Mouse (Mus musculus) heart, postnatal 0 days (tissue): ENCODE measurements around the gene Astn2. TPM values are rescaled to one million over a fixed set of nuclear protein-coding genes. Genes with fewer than 3 reads are reported as not detected.

Experiments
- ATAC-seq: fragments of 200-750 bp; cut with Nextera tagmentation; 2 replicates; pipeline ENCODE4 v1.8.0; 2017; ENCODE audit warnings: low read depth, moderate number of reproducible peaks, moderate library complexity; ENCODE audit not compliant: insufficient read depth
- DNase-seq: peaks from one replicate; pipeline ENCODE4 v3.0.0-alpha.2; 2016; ENCODE audit warnings: low spot score
- H3K27ac ChIP-seq: fragments of 300-500 bp; sonication (generic); 2 replicates; pipeline ENCODE4 v1.5.1; 2014; ENCODE audit warnings: low read depth, mild to moderate bottlenecking
- H3K27me3 ChIP-seq: fragments of 300-500 bp; sonication (generic); 2 replicates; pipeline ENCODE4 v1.6.1; 2014; ENCODE audit warnings: low read length, mixed read lengths; ENCODE audit not compliant: control insufficient read depth, insufficient read depth
- H3K36me3 ChIP-seq: fragments of 300-500 bp; sonication (generic); replicated peaks from 2 replicates; pipeline ENCODE4 v1.6.1; 2014; ENCODE audit warnings: low read length, mixed read lengths; ENCODE audit not compliant: control insufficient read depth, insufficient read depth
- H3K4me1 ChIP-seq: fragments of 300-500 bp; sonication (generic); 2 replicates; pipeline ENCODE4 v1.6.1; 2014; ENCODE audit warnings: antibody characterized with exemption; ENCODE audit not compliant: control insufficient read depth, insufficient read depth
- H3K4me2 ChIP-seq: fragments of 300-500 bp; sonication (generic); 2 replicates; pipeline ENCODE4 v1.6.1; 2014; ENCODE audit warnings: low read depth, mild to moderate bottlenecking, low read length, moderate library complexity
- H3K4me3 ChIP-seq: fragments of 300-500 bp; sonication (generic); 2 replicates; pipeline ENCODE4 v1.5.1; 2014; ENCODE audit warnings: low read depth, low read length
- H3K9ac ChIP-seq: fragments of 300-500 bp; sonication (generic); replicated peaks from 2 replicates; pipeline ENCODE4 v1.6.1; 2014; ENCODE audit warnings: low read depth, low read length, mixed read lengths
- H3K9me3 ChIP-seq: fragments of 300-500 bp; sonication (generic); replicated peaks from 2 replicates; pipeline ENCODE4 v1.6.1; 2016; ENCODE audit warnings: low read length; ENCODE audit not compliant: control insufficient read depth
- CTCF ChIP-seq: IDR thresholded peaks from 2 replicates; pipeline ENCODE4 v1.5.1; 2016; ENCODE audit warnings: antibody characterized with exemption, control low read depth, low read depth
- EP300 ChIP-seq: IDR thresholded peaks from 2 replicates; pipeline ENCODE4 v1.6.1; 2016; ENCODE audit warnings: antibody characterized with exemption, low read depth
- WGBS: fragments of 180-500 bp; shearing (Covaris S2); extraction: QIAGEN DNeasy Blood & Tissue Kit; methylation state at CpG from one replicate; pipeline ENCODE4 v1.1.7; 2014; 5-methylcytosine and 5-hydroxymethylcytosine counted together
- polyA plus RNA-seq: library from polyadenylated mRNA; unstranded; fragments of >200 nt; fragmentation: Nextera tagmentation; extraction: Ambion mirVana; gene quantifications from 2 replicates; pipeline ENCODE4 v1.2.1, GENCODE M21; 2015
- total RNA-seq: library from RNA; depleted of rRNA; stranded (reverse); fragments of >200 nt; gene quantifications from 2 replicates; pipeline ENCODE4 v1.2.3, GENCODE M21; 2014; ENCODE audit warnings: low replicate concordance

Gene Astn2
- total and polyA plus RNA-seq, 2 experiments from 2014 or later: 0.25 to 3.7 TPM

- no peak for DNase-seq
- no peak overlapping the region for H3K4me3 ChIP-seq
- WGBS: 74% methylated on average over 2 of the region's 2 CpGs
- no peak overlapping the region for H3K27ac ChIP-seq
- H3K27me3 ChIP-seq: no peaks in the 10 kb centered on the region
- H3K9ac ChIP-seq: no peak overlapping the region
- no peak overlapping the region for H3K4me2 ChIP-seq
- H3K4me1 ChIP-seq: no peaks in the 10 kb centered on the region
- no peaks in the 10 kb centered on the region for H3K36me3 ChIP-seq
- no peaks in the 10 kb centered on the region for H3K9me3 ChIP-seq
- TF ChIP-seq EP300 (no peak), CTCF (no peak)
- no peak for ATAC-seq
Observed at GRCm38 (mm10) chr4:66114243-66114642, 290.2 kb downstream of the Astn2 start.

- H3K4me2 ChIP-seq: no peak overlapping the region
- no peak for DNase-seq
Observed at GRCm38 (mm10) chr4:66102037-66102436, 302.4 kb downstream of the Astn2 start.

GRCm38 (mm10) chr4:66097629-66098028 is 306.8 kb downstream of the Astn2 start:
- H3K27me3 ChIP-seq: no peaks in the 10 kb centered on the region

More at GRCm38 (mm10) chr4:66102037-66102436, 302.4 kb downstream of the Astn2 start:
- ATAC-seq: no peak
- no peak for TF ChIP-seq EP300
- TF ChIP-seq CTCF: no peak
- no peaks in the 10 kb centered on the region for H3K27me3 ChIP-seq
- H3K9ac ChIP-seq: no peak overlapping the region
- no peak overlapping the region for H3K4me3 ChIP-seq
- H3K27ac ChIP-seq: no peak overlapping the region
- H3K36me3 ChIP-seq: no peaks in the 10 kb centered on the region
- peaks cover 5% of the 10 kb centered on the region; the same call in 1 of the 2 replicates for H3K4me1 ChIP-seq
- 83% methylated on average over 5 of the region's 5 CpGs for WGBS
- no peaks in the 10 kb centered on the region for H3K9me3 ChIP-seq

GRCm38 (mm10) chr4:66096104-66096503 is 308.3 kb downstream of the Astn2 start:
- H3K4me3 ChIP-seq: no peak overlapping the region
- DNase-seq: no peak
- ATAC-seq: no peak
- no peak overlapping the region for H3K9ac ChIP-seq
- 78% methylated on average over 2 of the region's 2 CpGs for WGBS
- H3K27me3 ChIP-seq: no peaks in the 10 kb centered on the region
- no peaks in the 10 kb centered on the region for H3K9me3 ChIP-seq
- no peak for TF ChIP-seq EP300
- no peak for TF ChIP-seq CTCF
- H3K4me1 ChIP-seq: peaks cover 5% of the 10 kb centered on the region; the same call in 1 of the 2 replicates
- H3K27ac ChIP-seq: no peak overlapping the region
- H3K4me2 ChIP-seq: no peak overlapping the region
- no peaks in the 10 kb centered on the region for H3K36me3 ChIP-seq

More at GRCm38 (mm10) chr4:66097629-66098028, 306.8 kb downstream of the Astn2 start:
- Histone ChIP-seq H3K36me3 (no peaks in the 10 kb centered on the region), H3K9me3 (no peaks in the 10 kb centered on the region), H3K9ac (no peak overlapping the region), H3K27ac (peak overlapping the region; percentile 67), H3K4me1 (peaks cover 5% of the 10 kb centered on the region; the same call in 1 of the 2 replicates), H3K4me2 (no peak overlapping the region), H3K4me3 (no peak overlapping the region)
- DNase-seq: peak; percentile 72
- 48% methylated on average over 1 of the region's 1 CpGs for WGBS
- ATAC-seq: peak; percentile 96
- TF ChIP-seq CTCF (no peak), EP300 (peak; percentile 50; the same call in 1 of the 2 replicates)

GRCm38 (mm10) chr4:66057161-66057560 is 347.2 kb downstream of the Astn2 start:
- H3K36me3 ChIP-seq: no peaks in the 10 kb centered on the region
- H3K27me3 ChIP-seq: no peaks in the 10 kb centered on the region
- TF ChIP-seq EP300: no peak
- no peak for TF ChIP-seq CTCF
- no peak overlapping the region for H3K9ac ChIP-seq
- H3K4me2 ChIP-seq: no peak overlapping the region
- no peaks in the 10 kb centered on the region for H3K9me3 ChIP-seq
- DNase-seq (no peak), ATAC-seq (no peak)
- H3K4me3 ChIP-seq: no peak overlapping the region
- H3K27ac ChIP-seq: no peak overlapping the region
- peaks cover 14% of the 10 kb centered on the region for H3K4me1 ChIP-seq

- Histone ChIP-seq H3K27me3 (no peaks in the 10 kb centered on the region), H3K4me1 (peaks cover 21% of the 10 kb centered on the region), H3K4me3 (no peak overlapping the region), H3K9ac (no peak overlapping the region), H3K27ac (no peak overlapping the region), H3K4me2 (no peak overlapping the region), H3K36me3 (no peaks in the 10 kb centered on the region), H3K9me3 (no peaks in the 10 kb centered on the region)
- no peak for DNase-seq
- WGBS: 84% methylated on average over 4 of the region's 4 CpGs
- no peak for TF ChIP-seq CTCF
- no peak for TF ChIP-seq EP300
- no peak for ATAC-seq
Observed at GRCm38 (mm10) chr4:66055690-66056089, 348.7 kb downstream of the Astn2 start.
